Mouse (Mus musculus) spleen, adult 2 months (tissue): ENCODE measurements around the gene Npas4. TPM values are rescaled to one million over a fixed set of nuclear protein-coding genes. Genes with fewer than 3 reads are reported as not detected.

ENCODE experiments used
- DNase-seq, 2 experiments: peaks; one replicate each; pipeline versions ENCODE4 v3.0.0 to v3.0.0-alpha.2; 2012 to 2021; ENCODE audit warnings: low spot score in 2 of 2, low read depth in 1 of 2
- H3K27ac ChIP-seq: fragments of 200-500 bp; 2 replicates; pipeline ENCODE4 v1.5.1; 2012; ENCODE audit warnings: low read length, inconsistent platforms; ENCODE audit not compliant: insufficient read depth
- H3K27me3 ChIP-seq: fragments of 200-500 bp; 2 replicates; pipeline ENCODE4 v1.6.1; 2012; ENCODE audit warnings: mild to moderate bottlenecking, moderate library complexity, low read length, inconsistent platforms; ENCODE audit not compliant: control insufficient read depth, insufficient read depth
- H3K36me3 ChIP-seq: fragments of 200-500 bp; 2 replicates; pipeline ENCODE4 v1.6.1; 2012; ENCODE audit warnings: mild to moderate bottlenecking, low read length, inconsistent platforms; ENCODE audit not compliant: control insufficient read depth, insufficient read depth
- H3K4me1 ChIP-seq: fragments of 200-500 bp; 2 replicates; pipeline ENCODE4 v1.6.1; 2011; ENCODE audit warnings: inconsistent platforms; ENCODE audit not compliant: control insufficient read depth, insufficient read depth, insufficient read length
- H3K4me3 ChIP-seq: fragments of 200-500 bp; 2 replicates; pipeline ENCODE4 v1.5.1; 2011; ENCODE audit warnings: mild to moderate bottlenecking, inconsistent platforms; ENCODE audit not compliant: insufficient read depth, insufficient read length; ENCODE audit errors: extremely low read depth
- CTCF ChIP-seq: fragments of 200-500 bp; IDR thresholded peaks from 2 replicates; pipeline ENCODE4 v1.5.1; 2011; ENCODE audit warnings: mild to moderate bottlenecking, inconsistent platforms; ENCODE audit not compliant: insufficient read depth, insufficient read length, insufficient replicate concordance; ENCODE audit errors: extremely low read depth
- POLR2A ChIP-seq: fragments of 200-500 bp; IDR thresholded peaks from 2 replicates; pipeline ENCODE4 v1.6.1; 2011; ENCODE audit warnings: low read depth, low read length, inconsistent platforms
- WGBS: fragments of 180-500 bp; shearing (Covaris S2); methylation state at CpG from one replicate; pipeline ENCODE4 v1.1.7; 2018; 5-methylcytosine and 5-hydroxymethylcytosine counted together
- polyA plus RNA-seq: library from polyadenylated mRNA; depleted of rRNA; stranded (reverse); fragments of >200 nt; gene quantifications from 2 replicates; pipeline ENCODE4 v1.2.3, GENCODE M21; 2012; rRNA removed

Npas4 gene
- polyA plus RNA-seq: 0.72 and 1.1 TPM in 2 replicates

- no peak for DNase-seq
- TF ChIP-seq CTCF (no peak), POLR2A (no peak)
- Histone ChIP-seq H3K4me3 (no peak within 1 kb of the TSS), H3K27me3 (peaks cover 8% of the 10 kb centered on the region; the same call in 1 of the 2 replicates), H3K27ac (no peak within 1 kb of the TSS), H3K36me3 (no peaks in the 10 kb centered on the region), H3K4me1 (0 out of 2 replicates have a peak, but pooled peaks cover 2% of the 10 kb centered on the region)
- WGBS: 28% methylated on average over 4 of the region's 4 CpGs
These were observed at the start of gene Npas4 for GRCm38 (mm10) chr19:4990256-4990625. TSS of gene Npas4 (minus strand) at chr19:4990316.

DNA sequence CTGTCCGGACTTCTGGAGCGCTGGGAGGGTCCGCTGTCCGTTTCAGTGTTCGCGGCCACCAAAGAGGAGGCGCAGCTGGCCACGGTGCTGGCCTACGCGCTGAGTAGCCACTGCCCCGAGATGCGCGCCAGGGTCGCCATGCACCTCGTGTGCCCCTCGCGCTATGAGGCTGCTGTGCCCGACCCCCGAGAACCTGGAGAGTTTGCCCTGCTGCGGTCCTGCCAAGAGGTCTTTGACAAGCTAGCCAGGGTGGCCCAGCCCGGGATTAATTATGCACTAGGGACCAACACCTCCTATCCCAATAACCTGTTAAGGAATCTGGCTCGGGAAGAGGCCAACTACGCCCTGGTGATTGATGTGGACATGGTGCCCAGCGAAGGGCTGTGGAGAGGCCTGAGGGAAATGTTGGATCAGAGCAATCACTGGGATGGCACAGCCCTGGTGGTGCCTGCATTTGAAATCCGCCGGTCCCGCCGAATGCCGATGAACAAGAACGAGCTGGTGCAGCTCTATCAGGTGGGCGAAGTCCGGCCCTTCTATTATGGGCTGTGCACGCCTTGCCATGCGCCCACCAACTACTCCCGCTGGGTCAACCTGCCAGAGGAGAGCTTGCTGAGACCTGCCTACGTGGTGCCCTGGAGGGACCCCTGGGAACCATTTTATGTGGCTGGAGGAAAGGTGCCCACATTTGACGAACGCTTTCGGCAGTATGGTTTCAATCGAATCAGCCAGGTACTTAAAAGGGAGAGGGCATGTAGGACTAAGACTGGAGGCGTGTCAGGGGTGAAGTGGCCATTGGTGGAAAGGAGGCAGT lies 49.4 kb upstream of the Npas4 start:
- H3K27ac ChIP-seq: no peak overlapping the region
- H3K4me3 ChIP-seq: peak overlapping the region; percentile 72
- DNase-seq: no peak
- 27% methylated on average over 41 of the region's 41 CpGs for WGBS
- H3K4me1 ChIP-seq: peaks cover 16% of the 10 kb centered on the region
- TF ChIP-seq CTCF: no peak
- no peak for TF ChIP-seq POLR2A
- H3K27me3 ChIP-seq: peaks cover 2% of the 10 kb centered on the region; the same call in 1 of the 2 replicates
- H3K36me3 ChIP-seq: no peaks in the 10 kb centered on the region

DNA sequence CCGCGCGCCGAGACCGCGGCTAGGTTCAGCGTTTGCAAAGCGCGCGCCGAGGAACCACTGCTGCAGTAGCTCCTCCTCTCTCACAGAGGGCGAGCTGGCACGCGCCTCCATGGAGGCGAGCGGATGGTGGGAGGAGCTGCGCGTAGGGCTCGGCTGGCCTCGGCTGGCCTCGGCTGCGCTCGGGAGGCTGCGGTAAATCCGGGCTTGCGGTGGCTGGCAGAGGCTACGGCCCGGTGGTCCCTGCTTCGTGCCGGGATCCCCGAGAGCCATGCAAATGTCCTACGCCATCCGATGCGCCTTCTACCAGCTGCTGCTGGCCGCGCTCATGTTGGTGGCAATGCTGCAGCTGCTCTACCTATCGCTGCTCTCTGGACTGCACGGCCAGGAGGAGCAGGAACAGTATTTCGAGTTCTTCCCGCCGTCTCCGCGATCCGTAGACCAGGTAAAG lies 48.6 kb upstream of the Npas4 start, which contains the start of the genes B4gat1 and AC124502.3:
TSS of gene B4gat1 (plus strand) at position 118 of the 448 bp plus-strand sequence.
TSS of gene AC124502.3 (plus strand) at position 183 of the 448 bp plus-strand sequence.
- Histone ChIP-seq H3K27ac (no peak within 1 kb of the TSS), H3K27me3 (peaks cover 2% of the 10 kb centered on the region; the same call in 1 of the 2 replicates), H3K4me1 (peaks cover 16% of the 10 kb centered on the region), H3K4me3 (peak within 1 kb of the TSS; percentile 72), H3K36me3 (no peaks in the 10 kb centered on the region)
- TF ChIP-seq CTCF: 0 out of 2 replicates have a peak, but pooled peaks have one; percentile 2
- no peak; the same call in 1 of the 2 replicates for TF ChIP-seq POLR2A
- DNase-seq: peak; percentile 61 to 84
- under 1% methylated on average over 44 of the region's 44 CpGs for WGBS

GRCm38 (mm10) chr19:5037678-5038571 lies 47.8 kb upstream of the Npas4 start:
- no peak overlapping the region for H3K27ac ChIP-seq
- peak overlapping the region; percentile 72 for H3K4me3 ChIP-seq
- WGBS: 9% methylated on average over 32 of the region's 32 CpGs
- H3K27me3 ChIP-seq: peaks cover 2% of the 10 kb centered on the region; the same call in 1 of the 2 replicates
- no peaks in the 10 kb centered on the region for H3K36me3 ChIP-seq
- TF ChIP-seq POLR2A (no peak), CTCF (no peak)
- peaks cover 16% of the 10 kb centered on the region for H3K4me1 ChIP-seq
- no peak for DNase-seq

GRCm38 (mm10) chr19:5036577-5036976 lies 46.5 kb upstream of the Npas4 start:
- WGBS: 81% methylated on average over 4 of the region's 4 CpGs
- Histone ChIP-seq H3K4me3 (no peak overlapping the region), H3K36me3 (no peaks in the 10 kb centered on the region), H3K4me1 (peaks cover 16% of the 10 kb centered on the region), H3K27ac (no peak overlapping the region), H3K27me3 (peaks cover 2% of the 10 kb centered on the region; the same call in 1 of the 2 replicates)
- TF ChIP-seq POLR2A: no peak
- TF ChIP-seq CTCF: no peak
- no peak for DNase-seq

GRCm38 (mm10) chr19:5032686-5033085 lies 42.6 kb upstream of the Npas4 start:
- no peak for DNase-seq
- no peak overlapping the region for H3K27ac ChIP-seq
- TF ChIP-seq POLR2A: no peak
- TF ChIP-seq CTCF: no peak
- no peak overlapping the region for H3K4me3 ChIP-seq
- 0 out of 2 replicates have a peak, but pooled peaks cover under 1% of the 10 kb centered on the region for H3K4me1 ChIP-seq
- H3K36me3 ChIP-seq: peaks cover 2% of the 10 kb centered on the region; the same call in 1 of the 2 replicates
- 96% methylated on average over 3 of the region's 3 CpGs for WGBS
- H3K27me3 ChIP-seq: no peaks in the 10 kb centered on the region
